Mouse (Mus musculus) 3T3-L1 (cell line): ENCODE measurements around the gene Nfrkb.
A peak's percentile ranks its signal among the peaks of the same experiment; 100 is the strongest.

Experiments used
- DNase-seq: peaks from one replicate; pipeline ENCODE4 v3.0.0-alpha.2; 2015; ENCODE audit warnings: low read depth, low spot score

The Nfrkb gene

GRCm38 (mm10) chr9:31422143-31422542, 36.2 kb downstream of the Nfrkb start:
- DNase-seq: no peak

GRCm38 (mm10) chr9:31428971-31429370, 43.0 kb downstream of the Nfrkb start:
- no peak for DNase-seq

GRCm38 (mm10) chr9:31430011-31430410, 44.0 kb downstream of the Nfrkb start:
- DNase-seq: no peak

- DNase-seq: no peak
These were observed 45.8 kb downstream of the Nfrkb start for GRCm38 (mm10) chr9:31431751-31432150.

- peak; percentile 63 for DNase-seq
These were observed 46.5 kb downstream of the Nfrkb start for GRCm38 (mm10) chr9:31432336-31432975.

DNA sequence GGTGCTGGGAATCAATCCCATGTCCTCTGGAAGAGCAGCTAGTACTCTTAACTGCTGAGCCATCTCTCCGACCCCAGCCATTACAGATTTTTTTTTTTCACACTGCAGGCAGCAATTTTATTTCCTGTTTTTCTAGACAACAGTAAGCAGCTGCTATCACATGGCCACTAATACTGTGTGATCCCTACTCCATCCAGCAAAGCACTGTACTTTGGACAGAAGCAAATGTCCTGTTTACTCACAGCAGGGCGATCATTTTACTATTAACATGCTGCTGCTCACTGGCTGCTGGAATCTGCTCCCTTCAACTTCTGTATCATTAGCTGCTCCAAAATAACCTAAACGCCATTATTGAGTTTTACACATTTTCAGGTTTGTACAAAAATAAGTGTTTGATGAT, 47.4 kb downstream of the Nfrkb start:
- DNase-seq: no peak

DNA sequence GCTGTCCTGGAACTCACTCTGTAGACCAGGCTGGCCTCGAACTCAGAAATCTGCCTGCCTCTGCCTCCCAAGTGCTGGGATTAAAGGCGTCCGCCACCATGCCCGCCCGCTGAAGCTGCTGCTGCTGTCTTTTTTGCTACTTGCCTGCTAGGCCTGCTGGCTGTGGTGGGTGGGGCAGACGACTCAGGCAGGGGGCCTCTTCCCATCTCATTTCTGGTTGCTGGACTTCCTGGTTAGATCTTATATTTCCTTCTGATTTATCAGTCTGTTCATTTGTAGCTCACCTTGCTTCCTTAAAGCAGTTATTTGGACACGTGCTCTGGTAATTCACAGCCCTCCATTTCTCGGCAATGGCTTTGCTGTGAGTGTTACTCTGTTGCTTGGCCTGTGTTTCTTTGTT, 49.4 kb downstream of the Nfrkb start:
- no peak for DNase-seq

DNA sequence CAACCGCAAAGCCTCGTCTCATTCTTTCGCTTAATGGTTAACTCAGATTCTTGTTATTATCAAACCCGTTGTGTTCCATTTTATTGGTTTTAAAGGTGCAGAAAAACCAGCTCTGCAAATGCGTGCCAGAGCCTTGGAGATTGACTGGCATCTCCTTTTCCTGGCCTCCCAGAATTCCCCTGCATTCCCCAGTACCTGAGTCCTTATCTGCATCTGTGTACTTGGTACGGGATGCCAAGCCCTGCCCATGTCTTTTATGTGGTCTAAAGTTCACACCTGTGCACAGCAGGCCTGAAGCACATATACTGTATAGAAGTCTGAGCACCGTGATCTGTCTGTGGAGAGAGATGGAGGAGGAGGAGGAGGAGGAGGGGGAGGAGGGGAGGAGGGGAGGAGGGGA, 51.9 kb downstream of the Nfrkb start:
- DNase-seq: no peak

- DNase-seq: no peak
These were observed 52.8 kb downstream of the Nfrkb start for GRCm38 (mm10) chr9:31438834-31439233.

GRCm38 (mm10) chr9:31439341-31439740, 53.3 kb downstream of the Nfrkb start:
- DNase-seq: no peak

DNA sequence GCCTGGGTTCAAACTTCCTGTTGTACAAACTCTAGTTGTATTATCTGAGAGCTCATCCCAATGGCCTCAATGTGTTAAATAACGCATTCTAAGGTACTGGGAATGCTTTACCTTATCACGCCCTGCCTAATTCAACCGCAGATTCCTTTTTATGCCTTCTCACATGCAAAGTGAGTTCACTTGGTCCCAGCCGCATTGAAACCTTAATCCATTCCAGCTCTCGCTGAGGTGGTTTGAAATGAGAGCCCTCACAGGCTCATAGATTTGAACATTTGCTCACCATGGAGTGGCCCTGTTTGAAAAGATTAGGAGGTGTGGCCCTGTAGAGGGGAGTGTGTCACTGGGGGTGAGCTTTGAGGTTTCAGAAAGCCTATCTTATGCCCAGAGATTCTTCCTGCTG, 54.4 kb downstream of the Nfrkb start:
- DNase-seq: no peak

DNA sequence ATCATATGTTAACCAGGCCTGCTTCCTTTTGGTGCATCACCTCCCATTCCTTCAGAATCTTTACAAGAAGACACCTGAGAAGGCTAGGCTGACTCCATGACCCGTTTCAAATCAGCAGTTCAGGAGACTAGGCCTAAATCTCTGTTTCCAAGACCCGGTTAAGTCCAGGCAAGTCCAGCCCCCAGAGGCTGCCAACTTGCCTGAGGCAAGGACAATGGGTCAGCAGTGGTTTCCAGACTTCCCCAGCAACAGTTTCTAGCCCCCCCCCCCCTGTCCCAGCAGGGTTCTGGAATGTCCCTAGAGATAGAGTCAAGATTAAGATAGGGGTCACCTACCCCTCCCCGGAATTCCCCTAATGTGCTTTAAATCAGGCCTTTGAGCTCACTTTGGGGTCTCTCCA, 55.5 kb downstream of the Nfrkb start:
- DNase-seq: no peak

- no peak for DNase-seq
These were observed 58.2 kb downstream of the Nfrkb start for GRCm38 (mm10) chr9:31444236-31444635.

DNA sequence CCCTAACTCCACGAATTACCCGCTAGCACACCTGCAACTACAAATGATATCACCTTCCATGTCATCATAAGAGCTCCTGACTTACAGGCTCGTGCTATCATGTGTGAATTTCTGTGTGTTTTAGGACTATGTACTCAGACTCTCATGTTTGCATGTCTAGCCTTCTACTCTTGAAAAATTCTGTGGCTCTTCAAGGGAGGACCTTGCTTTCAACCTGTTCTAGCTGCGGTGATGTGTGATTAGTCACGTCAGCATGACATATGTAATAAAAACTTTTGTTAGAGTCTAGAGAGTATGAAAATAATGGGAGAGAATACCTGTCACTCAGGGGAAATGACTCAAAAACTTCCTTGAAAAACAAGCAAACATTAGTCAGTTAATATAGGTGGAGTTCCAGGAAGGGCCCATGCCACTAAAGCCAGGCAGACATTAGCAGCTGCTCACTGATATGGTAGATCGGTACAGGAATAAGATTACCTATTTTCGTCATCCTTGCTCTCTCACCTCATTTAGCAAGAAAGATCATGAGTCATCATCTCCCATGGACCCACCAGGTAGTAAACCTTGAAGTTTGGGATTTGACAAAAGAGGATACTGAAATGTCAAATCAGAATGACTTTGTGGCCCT, 63.3 kb downstream of the Nfrkb start:
- no peak for DNase-seq

GRCm38 (mm10) chr9:31452166-31452565, 66.2 kb downstream of the Nfrkb start:
- no peak for DNase-seq

DNA sequence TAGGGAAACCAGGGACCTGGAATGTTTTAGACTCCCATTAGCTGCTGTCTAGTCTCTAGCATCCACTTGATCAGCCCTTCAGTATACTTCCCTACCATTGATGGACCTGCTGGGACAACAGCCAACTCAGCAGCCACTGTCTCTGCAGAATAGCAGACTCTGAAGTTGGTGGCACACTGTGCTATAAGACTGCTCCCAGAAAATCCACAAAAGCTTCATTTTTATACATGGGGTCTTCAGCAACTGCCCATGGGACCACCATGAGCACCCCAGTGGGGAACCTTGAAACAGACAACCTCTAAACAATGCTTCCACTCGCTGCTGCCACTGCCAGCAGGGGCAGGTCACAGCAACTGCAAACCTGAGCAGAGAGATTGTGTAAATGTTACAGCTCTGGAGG, 68.4 kb downstream of the Nfrkb start:
- no peak for DNase-seq

DNA sequence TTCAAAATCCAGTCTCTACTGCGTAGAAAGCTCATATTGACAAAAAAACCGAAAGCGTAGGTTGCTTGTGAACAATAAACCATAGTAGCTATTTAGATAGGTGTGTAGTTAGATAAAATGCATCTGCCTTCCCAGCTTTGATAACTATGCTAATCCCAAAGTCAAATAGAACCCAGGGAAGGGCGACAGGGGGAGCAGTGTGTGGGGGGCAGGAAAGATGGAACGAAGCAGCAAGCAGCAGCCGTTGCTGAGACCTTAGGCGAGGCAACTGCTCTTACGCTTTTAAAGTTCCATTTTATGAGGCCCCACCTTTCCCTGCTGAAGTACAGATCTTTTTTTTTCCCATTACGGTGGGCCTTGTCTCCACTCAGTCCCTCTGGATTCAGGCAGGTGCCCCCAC, 77.2 kb downstream of the Nfrkb start:
- DNase-seq: no peak

DNA sequence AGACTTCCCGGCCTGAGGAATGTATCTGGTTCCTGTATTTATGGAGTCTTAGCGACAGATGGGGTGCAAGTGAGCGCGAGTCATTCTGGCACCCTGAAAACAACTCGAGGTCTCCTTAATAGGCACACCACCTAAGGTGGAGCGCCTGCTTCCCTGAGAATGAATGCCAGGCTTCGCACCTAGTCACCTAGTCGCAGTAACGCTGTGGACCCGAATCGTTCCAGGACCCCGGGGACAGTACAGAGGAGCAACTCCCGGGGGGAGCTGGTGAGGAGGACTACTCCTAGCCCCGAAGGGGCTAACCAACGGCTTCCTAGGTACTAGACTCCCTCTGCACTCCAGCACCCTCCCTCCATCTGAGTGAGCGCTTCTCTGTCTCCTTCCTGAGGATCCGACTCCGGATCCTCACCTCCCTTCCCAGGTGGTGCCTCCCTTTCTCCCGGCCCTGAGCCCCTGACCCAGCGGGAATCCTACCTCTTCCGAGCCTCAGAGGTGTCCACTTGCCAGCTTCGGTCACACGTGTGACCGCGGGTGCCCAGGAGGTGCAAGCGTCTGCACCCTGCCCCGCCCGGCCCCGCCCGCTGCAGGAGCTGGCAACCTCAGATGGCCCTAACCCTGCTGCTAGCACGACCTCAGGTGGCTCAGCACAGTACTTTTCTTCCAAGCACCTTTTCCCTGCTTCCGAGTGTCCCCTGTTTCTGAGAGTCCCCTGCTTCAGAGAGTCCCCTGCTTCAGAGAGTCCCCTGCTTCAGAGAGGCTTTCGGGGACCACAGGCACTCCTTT, 77.9 kb downstream of the Nfrkb start, which contains the start of gene Tmem45b:
Tmem45b (minus strand) TSS at position 771 of the 783 bp plus-strand sequence.
- no peak for DNase-seq
